8 mouse cellular contexts compared by ENCODE assay signal in genomic region chr3:130729472-130730188, GRCm38 (mm10). TPM values are rescaled to one million over a fixed set of nuclear protein-coding genes. Genes with fewer than 3 reads are reported as not detected.
DNase-seq lines count a peak whose midpoint lies in the region; ATAC-seq lines count a peak whose summit lies in the region.

No protein-coding gene starts in this region.

- DNase-seq in cerebellum, adult 9-10 months: peak; percentile 41
- DNase-seq in cerebellum, adult 11-12 months: no peak
- peak; percentile 69 for DNase-seq in Muller cell, postnatal 12 days (ENCODE audit: inconsistent ontology term)
- peak; percentile 56 for DNase-seq in embryonic facial prominence, embryonic 11.5 days (ENCODE audit: low spot score)
- peak; percentile 68 for DNase-seq in heart, postnatal 4 days
- DNase-seq in layer of hippocampus, adult 9-11 months: peak; percentile 24
- DNase-seq in lung, postnatal 4 days: peak; percentile 63 to 76
- peak; percentile 16 to 18 for DNase-seq in right cerebral cortex, postnatal 36 days (ENCODE audit: low spot score in 2 of 2)

- H3K36me3 ChIP-seq in embryonic facial prominence, embryonic 11.5 days (replicated peaks; ENCODE audit: control insufficient read depth, insufficient read depth, low read depth, low read length): peaks cover 8% of the 10 kb centered on the region

- H3K4me3 ChIP-seq in embryonic facial prominence, embryonic 11.5 days (ENCODE audit: low read depth, low read length): peak overlapping the region; percentile 97

- H3K27me3 ChIP-seq in embryonic facial prominence, embryonic 11.5 days (ENCODE audit: control insufficient read depth, insufficient read depth, low read length): no peaks in the 10 kb centered on the region

- H3K27ac ChIP-seq in embryonic facial prominence, embryonic 11.5 days (replicated peaks; ENCODE audit: low read depth, low read length): peak overlapping the region; percentile 68

- under 1% methylated on average over 58 of the region's 58 CpGs for WGBS in embryonic facial prominence, embryonic 11.5 days

- H3K4me1 ChIP-seq in embryonic facial prominence, embryonic 11.5 days (ENCODE audit: control insufficient read depth, insufficient read depth, low read length): no peaks in the 10 kb centered on the region; the same call in 1 of the 2 replicates

- no peaks in the 10 kb centered on the region for H3K9me3 ChIP-seq in embryonic facial prominence, embryonic 11.5 days (replicated peaks; ENCODE audit: control insufficient read depth, low read length)

- peak overlapping the region; percentile 85 for H3K4me2 ChIP-seq in embryonic facial prominence, embryonic 11.5 days (ENCODE audit: low read depth, low read length)

- H3K9ac ChIP-seq in embryonic facial prominence, embryonic 11.5 days (replicated peaks; ENCODE audit: low read length): peak overlapping the region; percentile 98

- ATAC-seq in embryonic facial prominence, embryonic 11.5 days (replicated peaks; ENCODE audit: insufficient number of reproducible peaks, low FRiP score, low TSS enrichment, low read depth): peak; percentile 58

RNA-seq across cellular contexts. Expression of gene Rpl34, which starts 0.6 kb away (rescaled TPM):
- 760 and 837 TPM in 2 replicates for polyA plus RNA-seq in embryonic facial prominence, embryonic 11.5 days (2014; fragmentation: Nextera tagmentation; extraction: Ambion mirVana)
- total RNA-seq in heart, postnatal 4 days (2021): 100 to 1,000 TPM; 578 to 602 TPM

RNA-seq across cellular contexts. Expression of gene Ostc, which starts 20.4 kb away (rescaled TPM):
- polyA plus RNA-seq in embryonic facial prominence, embryonic 11.5 days (2014; fragmentation: Nextera tagmentation; extraction: Ambion mirVana): 385 and 403 TPM in 2 replicates
- total RNA-seq in heart, postnatal 4 days (2021): 10 to 100 TPM; 83.3 to 95.7 TPM
